Mouse (Mus musculus) lung, postnatal 0 days (tissue): ENCODE results near the gene Hnrnpll. TPM values are rescaled to one million over a fixed set of nuclear protein-coding genes. Genes with fewer than 3 reads are reported as not detected.
"Not testable (repeated sequence)": the region's sequence is repeated elsewhere in the genome, so short reads cannot be mapped to it uniquely, and the experiment has no call there.

ENCODE experiments used
- ATAC-seq: fragments of 200-750 bp; cut with Nextera tagmentation; 2 replicates; pipeline ENCODE4 v1.8.0; 2017; ENCODE audit warnings: moderate library complexity
- DNase-seq: peaks from one replicate; pipeline ENCODE4 v3.0.0-alpha.2; 2016; ENCODE audit warnings: low spot score
- H3K27ac ChIP-seq: fragments of 300-500 bp; sonication (generic); 2 replicates; pipeline ENCODE4 v1.5.1; 2014; ENCODE audit warnings: antibody characterized with exemption, mild to moderate bottlenecking, low read length, mixed read lengths
- H3K27me3 ChIP-seq: fragments of 300-500 bp; sonication (generic); replicated peaks from 2 replicates; pipeline ENCODE4 v1.6.1; 2014; ENCODE audit warnings: low read length, mixed read lengths; ENCODE audit not compliant: insufficient read depth
- H3K36me3 ChIP-seq: fragments of 300-500 bp; sonication (generic); 2 replicates; pipeline ENCODE4 v1.6.1; 2014; ENCODE audit warnings: low read length, mixed read lengths; ENCODE audit not compliant: insufficient read depth
- H3K4me1 ChIP-seq: fragments of 300-500 bp; sonication (generic); 2 replicates; pipeline ENCODE4 v1.6.1; 2014; ENCODE audit warnings: antibody characterized with exemption, low read depth, low read length, mixed read lengths; ENCODE audit not compliant: insufficient read depth
- H3K4me2 ChIP-seq: fragments of 300-500 bp; sonication (generic); replicated peaks from 2 replicates; pipeline ENCODE4 v1.6.1; 2014; ENCODE audit warnings: low read depth, mild to moderate bottlenecking, low read length, moderate library complexity, mixed read lengths
- H3K4me3 ChIP-seq: fragments of 300-500 bp; sonication (generic); 2 replicates; pipeline ENCODE4 v1.5.1; 2014; ENCODE audit warnings: low read depth, low read length
- H3K9ac ChIP-seq: fragments of 300-500 bp; sonication (generic); replicated peaks from 2 replicates; pipeline ENCODE4 v1.6.1; 2014; ENCODE audit warnings: low read depth, mild to moderate bottlenecking
- H3K9me3 ChIP-seq: fragments of 300-500 bp; sonication (generic); 2 replicates; pipeline ENCODE4 v1.6.1; 2016; ENCODE audit warnings: low read length, mixed read lengths
- CTCF ChIP-seq: IDR thresholded peaks from 2 replicates; pipeline ENCODE4 v1.5.1; 2016; ENCODE audit warnings: antibody characterized with exemption, mild to moderate bottlenecking
- EP300 ChIP-seq: IDR thresholded peaks from 2 replicates; pipeline ENCODE4 v1.6.1; 2016; ENCODE audit warnings: antibody characterized with exemption, mild to moderate bottlenecking, control low read depth
- WGBS: fragments of 180-500 bp; shearing (Covaris S2); extraction: QIAGEN DNeasy Blood & Tissue Kit; methylation state at CpG from one replicate; pipeline ENCODE4 v1.1.7; 2014; 5-methylcytosine and 5-hydroxymethylcytosine counted together
- polyA plus RNA-seq: library from polyadenylated mRNA; unstranded; fragments of >200 nt; fragmentation: Nextera tagmentation; extraction: Ambion mirVana; gene quantifications from 2 replicates; pipeline ENCODE4 v1.2.1, GENCODE M21; 2015

Gene Hnrnpll
- polyA plus RNA-seq, 1 experiment from 2014 or later = 30.2 TPM

DNA sequence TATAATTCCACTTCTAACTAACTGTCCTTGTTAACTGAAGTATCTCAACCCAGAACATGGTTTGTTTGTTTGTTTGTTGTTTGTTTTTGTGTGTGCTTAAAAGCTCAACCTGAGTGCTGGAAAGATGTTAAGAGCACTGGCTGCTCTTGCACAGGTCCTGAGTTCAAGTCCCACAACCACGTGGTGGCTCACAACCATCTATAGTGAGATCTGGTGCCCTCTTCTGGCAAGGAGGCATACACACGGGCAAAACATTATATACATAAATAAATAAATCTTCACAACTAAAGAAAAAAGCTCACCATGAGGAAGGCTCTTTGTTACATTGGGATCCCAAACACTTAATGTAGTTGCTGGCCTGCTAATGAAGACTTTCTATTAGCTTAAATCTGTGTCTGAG lies 41.6 kb downstream of the Hnrnpll start:
- peak; percentile 40 for TF ChIP-seq CTCF
- no peak for TF ChIP-seq EP300
- Histone ChIP-seq H3K36me3 (no peaks in the 10 kb centered on the region), H3K27ac (no peak overlapping the region), H3K27me3 (no peaks in the 10 kb centered on the region), H3K9ac (no peak overlapping the region), H3K4me1 (no peaks in the 10 kb centered on the region), H3K9me3 (no peaks in the 10 kb centered on the region), H3K4me2 (no peak overlapping the region), H3K4me3 (no peak overlapping the region)
- WGBS = 65% methylated on average over 2 of the region's 2 CpGs
- ATAC-seq (no peak), DNase-seq (no peak)

DNA sequence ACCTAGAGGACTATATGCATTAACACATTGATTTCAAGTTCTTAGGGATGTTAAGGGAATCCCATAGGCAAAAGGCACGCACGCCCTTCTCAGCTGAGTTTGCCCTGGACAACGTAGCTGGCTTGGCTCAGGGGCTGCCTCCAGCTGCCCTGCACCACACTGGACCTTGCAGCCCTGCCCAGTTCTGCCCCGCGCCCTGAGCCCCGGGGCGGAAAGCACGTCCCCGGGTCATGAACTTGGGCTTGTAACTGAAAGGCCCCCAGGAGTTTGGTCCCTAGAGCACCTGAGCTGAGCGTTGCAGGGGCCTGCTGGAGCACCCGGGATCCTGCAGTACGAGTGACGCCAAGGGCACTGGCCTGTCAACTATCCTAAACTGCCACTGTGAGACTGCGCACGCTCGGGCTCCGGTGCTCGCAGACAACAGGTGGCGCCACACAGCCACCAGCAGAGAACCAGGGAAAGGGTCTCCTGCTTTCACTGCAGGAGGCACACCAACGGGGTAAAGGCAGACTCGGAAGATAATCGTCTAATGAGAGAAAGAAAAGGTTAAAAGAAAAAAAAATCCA lies 43.1 kb downstream of the Hnrnpll start:
- 8% methylated on average over 22 of the region's 22 CpGs for WGBS
- Histone ChIP-seq H3K4me3 (peak overlapping the region; percentile 6; the same call in 1 of the 2 replicates), H3K9ac (no peak overlapping the region), H3K27me3 (no peaks in the 10 kb centered on the region), H3K4me2 (peak overlapping the region; percentile 45), H3K4me1 (no peaks in the 10 kb centered on the region), H3K36me3 (no peaks in the 10 kb centered on the region), H3K27ac (no peak overlapping the region), H3K9me3 (no peaks in the 10 kb centered on the region)
- DNase-seq (peak; percentile 27), ATAC-seq (peak; percentile 55)
- TF ChIP-seq EP300 = no peak
- TF ChIP-seq CTCF = peak; percentile 72

- H3K4me2 ChIP-seq = no peak overlapping the region
Observed at GRCm38 (mm10) chr17:80018239-80018975, 43.7 kb downstream of the Hnrnpll start.

GRCm38 (mm10) chr17:80017389-80017788 lies 44.7 kb downstream of the Hnrnpll start:
- peak; percentile 92 for TF ChIP-seq CTCF
- no peak for TF ChIP-seq EP300
- H3K9me3 ChIP-seq = no peaks in the 10 kb centered on the region
- peak; percentile 43; the same call in 1 of the 2 replicates for ATAC-seq
- H3K36me3 ChIP-seq = no peaks in the 10 kb centered on the region
- no peak overlapping the region for H3K4me2 ChIP-seq
- no peaks in the 10 kb centered on the region for H3K4me1 ChIP-seq
- DNase-seq = peak; percentile 71
- no peak overlapping the region for H3K4me3 ChIP-seq
- WGBS = 48% methylated on average over 12 of the region's 12 CpGs
- no peaks in the 10 kb centered on the region for H3K27me3 ChIP-seq
- no peak overlapping the region for H3K9ac ChIP-seq
- H3K27ac ChIP-seq = no peak overlapping the region

More at GRCm38 (mm10) chr17:80018239-80018975, 43.7 kb downstream of the Hnrnpll start:
- 44% methylated on average over 12 of the region's 12 CpGs for WGBS
- H3K9me3 ChIP-seq = no peaks in the 10 kb centered on the region
- H3K9ac ChIP-seq = no peak overlapping the region
- no peak overlapping the region for H3K27ac ChIP-seq
- no peaks in the 10 kb centered on the region for H3K36me3 ChIP-seq
- DNase-seq = no peak
- no peak for ATAC-seq
- no peaks in the 10 kb centered on the region for H3K27me3 ChIP-seq
- H3K4me1 ChIP-seq = no peaks in the 10 kb centered on the region
- no peak overlapping the region for H3K4me3 ChIP-seq
- TF ChIP-seq CTCF = no peak

DNA sequence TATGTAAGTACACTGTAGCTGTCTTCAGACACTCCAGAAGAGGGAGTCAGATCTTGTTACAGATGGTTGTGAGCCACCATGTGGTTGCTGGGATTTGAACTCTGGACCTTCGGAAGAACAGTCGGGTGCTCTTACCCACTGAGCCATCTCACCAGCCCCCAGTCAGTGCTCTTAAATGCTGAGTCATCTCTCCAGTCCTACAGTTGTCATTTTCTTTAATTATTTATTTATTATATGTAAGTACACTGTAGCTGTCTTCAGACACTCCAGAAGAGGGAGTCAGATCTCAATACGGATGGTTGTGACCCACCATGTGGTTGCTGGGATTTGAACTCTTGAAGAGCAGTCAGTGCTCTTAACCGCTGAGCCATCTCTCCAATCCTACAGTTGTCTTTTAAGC lies 45.7 kb downstream of the Hnrnpll start:
- ATAC-seq, H3K9ac ChIP-seq, H3K9me3 ChIP-seq, H3K36me3 ChIP-seq, H3K4me1 ChIP-seq, H3K27ac ChIP-seq, H3K27me3 ChIP-seq, H3K4me3 ChIP-seq, DNase-seq, H3K4me2 ChIP-seq: not testable (repeated sequence)
- 88% methylated on average over 3 of the region's 4 CpGs for whole genome bisulfite sequencing

GRCm38 (mm10) chr17:80014361-80014809 lies 47.7 kb downstream of the Hnrnpll start:
- H3K9ac ChIP-seq = no peak overlapping the region
- no peaks in the 10 kb centered on the region for H3K9me3 ChIP-seq
- no peak overlapping the region for H3K27ac ChIP-seq
- ATAC-seq = no peak
- H3K4me1 ChIP-seq = no peaks in the 10 kb centered on the region
- no peak overlapping the region for H3K4me2 ChIP-seq
- no peak overlapping the region for H3K4me3 ChIP-seq
- H3K36me3 ChIP-seq = no peaks in the 10 kb centered on the region
- no peaks in the 10 kb centered on the region for H3K27me3 ChIP-seq
- 59% methylated on average over 8 of the region's 8 CpGs for WGBS
- TF ChIP-seq EP300 = no peak
- TF ChIP-seq CTCF = no peak
- DNase-seq = no peak
